Mouse (Mus musculus) heart, adult 2 months (tissue): ENCODE measurements at regions not wholly inside any gene's neighbourhood (a gene's known extent, or its start where the extent isn't known, plus 50 kb on each side); places are given as distances from the start of the nearest gene placed in this dataset.

Experiments used
- CTCF ChIP-seq: fragments of 200-600 bp; IDR thresholded peaks from 2 replicates; pipeline ENCODE4 v1.8.1; 2022; ENCODE audit warnings: antibody characterized with exemption, mild to moderate bottlenecking, moderate library complexity
- POLR2A ChIP-seq: fragments of 200-500 bp; IDR thresholded peaks from 2 replicates; pipeline ENCODE4 v1.6.1; 2011; ENCODE audit warnings: mild to moderate bottlenecking, low read depth, low read length, control low read depth; ENCODE audit not compliant: insufficient read depth

- TF ChIP-seq CTCF: no peak
- TF ChIP-seq POLR2A: no peak
These were observed 50.6 kb upstream of the Runx3 start for GRCm38 (mm10) chr4:135069818-135070217.
